Mouse (Mus musculus): Measurements from ENCODE around the gene Oaz1.

GRCm38 (mm10) chr10:80777123-80777522, 49.3 kb upstream of the Oaz1 start:
- TF ChIP-seq CTCF (conservative IDR thresholded peaks at IDR 0.05; ENCODE audit: insufficient read depth, insufficient read length, low read depth, low read length), result no peak
- TF ChIP-seq POLR2A (IDR thresholded peaks at IDR 0.05; ENCODE audit: low read depth, low read length), result no peak
